Mouse (Mus musculus): Measurements from ENCODE around the gene Ubap2l. TPM values are rescaled to one million over a fixed set of nuclear protein-coding genes. Genes with fewer than 3 reads are reported as not detected.

The Ubap2l gene
- polyA plus RNA-seq, 1 experiment from 2014 or later = 146 TPM

DNA sequence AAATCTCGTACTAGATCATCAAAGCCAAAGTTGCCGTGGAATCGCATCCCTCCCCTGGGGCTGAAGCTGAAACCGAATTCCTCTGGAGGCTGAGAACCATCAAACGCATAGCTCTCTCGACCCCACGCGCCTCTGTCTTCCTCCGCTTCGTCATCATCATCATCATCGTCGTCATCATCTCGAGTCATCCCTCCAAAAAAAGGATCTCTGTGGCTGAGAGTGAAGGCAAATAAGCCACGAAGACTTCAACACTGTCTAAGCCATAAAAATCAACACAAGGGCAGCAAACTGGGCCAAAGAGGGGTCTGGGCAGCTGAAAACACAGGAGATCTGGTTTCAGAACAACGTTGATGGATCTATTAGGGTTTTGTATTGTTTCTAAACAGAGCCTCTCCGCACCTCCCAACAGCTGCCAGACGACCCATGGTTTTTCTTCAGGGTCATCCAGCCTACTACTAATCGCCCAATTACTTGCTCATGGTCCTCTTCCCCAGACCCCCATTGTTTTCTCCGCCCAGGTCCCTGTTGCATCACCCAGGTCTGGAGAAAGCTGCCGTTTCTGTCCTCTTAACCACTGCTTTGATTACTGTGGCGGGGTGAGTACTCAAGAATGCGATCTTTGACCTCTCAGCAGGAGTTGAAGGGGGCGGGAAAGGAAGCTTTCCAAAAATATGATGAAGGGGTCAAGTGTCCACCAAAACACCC, 54.5 kb downstream of the Ubap2l start:
- H3K36me3 ChIP-seq (ENCODE audit: control insufficient read depth, insufficient read depth) = peaks cover 16% of the 10 kb centered on the region

GRCm38 (mm10) chr3:89994807-89995515, 57.5 kb downstream of the Ubap2l start:
- WGBS = 94% methylated on average over 5 of the region's 5 CpGs
- H3K27ac ChIP-seq (ENCODE audit: low read length) = no peak overlapping the region
- no peaks in the 10 kb centered on the region for H3K27me3 ChIP-seq (replicated peaks; ENCODE audit: control insufficient read depth, insufficient read depth, low read length)

More for the DNA sequence above, 54.5 kb downstream of the Ubap2l start:
- H3K4me1 ChIP-seq (replicated peaks; ENCODE audit: control insufficient read depth, insufficient read depth, low read length) = peaks cover 17% of the 10 kb centered on the region
- H3K4me2 ChIP-seq (ENCODE audit: low read length) = peak overlapping the region; percentile 96
- peak overlapping the region; percentile 65 for H3K27ac ChIP-seq (ENCODE audit: low read length)
- H3K9ac ChIP-seq (replicated peaks; ENCODE audit: low read depth, low read length) = peak overlapping the region; percentile 59
- peak overlapping the region; percentile 85 for H3K4me3 ChIP-seq (replicated peaks; ENCODE audit: low read length)
- H3K27me3 ChIP-seq (replicated peaks; ENCODE audit: control insufficient read depth, insufficient read depth, low read length) = no peaks in the 10 kb centered on the region
- peak; percentile 42 for ATAC-seq
- 12% methylated on average over 21 of the region's 23 CpGs for WGBS
- no peaks in the 10 kb centered on the region for H3K9me3 ChIP-seq (ENCODE audit: control insufficient read depth, low read length)

DNA sequence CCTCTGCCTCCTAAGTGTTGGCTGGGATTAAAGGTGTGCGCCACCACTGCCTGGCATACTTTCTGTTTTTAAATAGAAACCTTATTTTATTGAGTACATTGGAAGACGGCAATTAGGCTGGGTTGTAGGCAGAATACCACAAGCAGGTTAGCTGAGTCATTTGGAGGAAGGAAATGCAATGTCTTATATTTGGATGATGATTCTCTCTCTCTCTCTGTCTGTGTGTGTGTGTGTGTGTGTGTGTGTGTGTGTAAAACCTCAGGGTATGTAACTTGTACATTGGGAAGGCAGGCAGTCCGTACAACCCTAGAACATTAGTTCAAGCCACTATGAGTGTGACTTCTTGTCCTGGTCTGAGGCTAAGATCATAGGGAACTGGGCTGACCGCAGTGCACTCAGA, 64.6 kb downstream of the Ubap2l start:
- 95% methylated on average over 4 of the region's 4 CpGs for WGBS
- H3K4me2 ChIP-seq (ENCODE audit: low read length) = no peak overlapping the region
- no peaks in the 10 kb centered on the region for H3K27me3 ChIP-seq (replicated peaks; ENCODE audit: control insufficient read depth, insufficient read depth, low read length)
- H3K27ac ChIP-seq (ENCODE audit: low read length) = no peak overlapping the region
- H3K36me3 ChIP-seq (ENCODE audit: control insufficient read depth, insufficient read depth) = no peaks in the 10 kb centered on the region
- H3K9ac ChIP-seq (replicated peaks; ENCODE audit: low read depth, low read length) = no peak overlapping the region
- no peaks in the 10 kb centered on the region for H3K4me1 ChIP-seq (replicated peaks; ENCODE audit: control insufficient read depth, insufficient read depth, low read length)
- no peak overlapping the region for H3K4me3 ChIP-seq (replicated peaks; ENCODE audit: low read length)
- H3K9me3 ChIP-seq (ENCODE audit: control insufficient read depth, low read length) = no peaks in the 10 kb centered on the region
- ATAC-seq = no peak

More at GRCm38 (mm10) chr3:89994807-89995515, 57.5 kb downstream of the Ubap2l start:
- no peak for ATAC-seq
- Histone ChIP-seq H3K36me3 (ENCODE audit: control insufficient read depth, insufficient read depth) (peaks cover 7% of the 10 kb centered on the region), H3K9ac (replicated peaks; ENCODE audit: low read depth, low read length) (no peak overlapping the region), H3K9me3 (ENCODE audit: control insufficient read depth, low read length) (no peaks in the 10 kb centered on the region), H3K4me2 (ENCODE audit: low read length) (no peak overlapping the region), H3K4me1 (replicated peaks; ENCODE audit: control insufficient read depth, insufficient read depth, low read length) (peaks cover 17% of the 10 kb centered on the region), H3K4me3 (replicated peaks; ENCODE audit: low read length) (no peak overlapping the region)

DNA sequence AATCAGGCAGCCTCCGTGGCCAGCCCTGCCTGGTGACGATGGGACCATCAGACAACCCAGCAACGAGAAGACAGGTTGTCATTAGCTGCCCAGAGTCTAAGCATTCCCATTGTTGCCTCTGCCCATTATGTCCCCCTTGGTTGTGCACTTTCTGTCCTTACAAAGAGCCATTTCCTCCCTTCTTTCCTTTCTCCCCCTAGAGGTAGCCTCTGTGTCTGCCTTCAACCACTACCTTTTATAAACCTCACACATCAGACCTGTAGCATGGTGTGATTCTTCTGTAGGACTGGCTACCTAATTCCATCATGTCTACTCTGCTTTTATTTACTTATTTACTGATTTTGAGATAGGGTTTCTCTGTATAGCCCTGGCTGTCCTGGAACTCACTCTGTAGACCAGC, 65.2 kb downstream of the Ubap2l start:
- no peak overlapping the region for H3K9ac ChIP-seq (replicated peaks; ENCODE audit: low read depth, low read length)
- ATAC-seq = no peak
- no peak overlapping the region for H3K4me2 ChIP-seq (ENCODE audit: low read length)
- no peaks in the 10 kb centered on the region for H3K36me3 ChIP-seq (ENCODE audit: control insufficient read depth, insufficient read depth)
- 57% methylated on average over 3 of the region's 3 CpGs for WGBS
- no peaks in the 10 kb centered on the region for H3K9me3 ChIP-seq (ENCODE audit: control insufficient read depth, low read length)
- no peaks in the 10 kb centered on the region for H3K4me1 ChIP-seq (replicated peaks; ENCODE audit: control insufficient read depth, insufficient read depth, low read length)
- no peak overlapping the region for H3K4me3 ChIP-seq (replicated peaks; ENCODE audit: low read length)
- H3K27ac ChIP-seq (ENCODE audit: low read length) = no peak overlapping the region
- no peaks in the 10 kb centered on the region for H3K27me3 ChIP-seq (replicated peaks; ENCODE audit: control insufficient read depth, insufficient read depth, low read length)

DNA sequence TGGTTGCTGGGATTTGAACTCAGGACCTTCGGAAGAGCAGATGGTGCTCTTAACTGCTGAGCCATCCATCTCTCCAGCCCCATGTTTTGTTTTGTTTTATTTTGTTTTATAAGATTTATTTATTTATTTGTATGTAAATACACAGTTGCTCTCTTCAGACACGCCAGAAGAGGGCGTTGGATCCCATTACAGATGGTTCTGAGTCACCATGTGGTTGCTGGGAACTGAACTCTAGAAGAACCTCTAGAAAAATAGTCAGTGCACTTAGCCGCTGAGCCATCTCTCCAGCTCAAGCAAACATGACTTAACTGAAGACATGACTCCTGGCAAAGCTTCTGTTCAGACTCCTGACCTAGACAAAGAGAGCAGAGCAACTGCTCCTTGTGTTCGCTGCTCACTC, 70.0 kb downstream of the Ubap2l start:
- H3K9ac ChIP-seq (replicated peaks; ENCODE audit: low read depth, low read length) = no peak overlapping the region
- no peak overlapping the region for H3K27ac ChIP-seq (ENCODE audit: low read length)
- H3K4me1 ChIP-seq (replicated peaks; ENCODE audit: control insufficient read depth, insufficient read depth, low read length) = no peaks in the 10 kb centered on the region
- H3K4me3 ChIP-seq (replicated peaks; ENCODE audit: low read length) = no peak overlapping the region
- H3K4me2 ChIP-seq (ENCODE audit: low read length) = no peak overlapping the region
- no peak for ATAC-seq
- no peaks in the 10 kb centered on the region for H3K27me3 ChIP-seq (replicated peaks; ENCODE audit: control insufficient read depth, insufficient read depth, low read length)
- no peaks in the 10 kb centered on the region for H3K9me3 ChIP-seq (ENCODE audit: control insufficient read depth, low read length)
- no peaks in the 10 kb centered on the region for H3K36me3 ChIP-seq (ENCODE audit: control insufficient read depth, insufficient read depth)
- WGBS = 78% methylated on average over 5 of the region's 5 CpGs

DNA sequence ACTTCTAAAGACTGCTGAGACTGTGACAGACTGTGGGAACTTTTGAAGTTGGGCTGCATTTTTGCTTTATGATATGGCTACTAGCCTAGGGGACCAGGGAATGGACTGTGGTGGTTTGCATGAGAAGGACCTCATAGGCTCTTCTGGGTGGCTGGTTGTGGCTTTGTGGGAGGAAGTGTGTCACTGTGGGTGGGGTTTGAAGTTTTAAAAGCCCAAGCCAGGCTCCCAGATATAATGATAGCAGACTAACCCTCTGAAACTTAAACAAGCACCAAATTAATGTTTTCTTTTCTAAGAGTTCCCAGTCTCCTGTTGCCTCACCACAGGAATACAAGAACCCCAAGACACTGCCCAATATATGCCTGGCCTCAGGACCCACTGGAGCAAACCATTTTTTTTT, 75.6 kb downstream of the Ubap2l start:
- no peak overlapping the region for H3K27ac ChIP-seq (ENCODE audit: low read length)
- H3K9ac ChIP-seq (replicated peaks; ENCODE audit: low read depth, low read length) = no peak overlapping the region
- no peak overlapping the region for H3K4me3 ChIP-seq (replicated peaks; ENCODE audit: low read length)
- no peaks in the 10 kb centered on the region for H3K4me1 ChIP-seq (replicated peaks; ENCODE audit: control insufficient read depth, insufficient read depth, low read length)
- H3K9me3 ChIP-seq (ENCODE audit: control insufficient read depth, low read length) = no peaks in the 10 kb centered on the region
- no peak overlapping the region for H3K4me2 ChIP-seq (ENCODE audit: low read length)
- no peak for ATAC-seq
- no peaks in the 10 kb centered on the region for H3K36me3 ChIP-seq (ENCODE audit: control insufficient read depth, insufficient read depth)
- 0 out of 2 replicates have a peak, but pooled peaks cover 3% of the 10 kb centered on the region for H3K27me3 ChIP-seq (replicated peaks; ENCODE audit: control insufficient read depth, insufficient read depth, low read length)

DNA sequence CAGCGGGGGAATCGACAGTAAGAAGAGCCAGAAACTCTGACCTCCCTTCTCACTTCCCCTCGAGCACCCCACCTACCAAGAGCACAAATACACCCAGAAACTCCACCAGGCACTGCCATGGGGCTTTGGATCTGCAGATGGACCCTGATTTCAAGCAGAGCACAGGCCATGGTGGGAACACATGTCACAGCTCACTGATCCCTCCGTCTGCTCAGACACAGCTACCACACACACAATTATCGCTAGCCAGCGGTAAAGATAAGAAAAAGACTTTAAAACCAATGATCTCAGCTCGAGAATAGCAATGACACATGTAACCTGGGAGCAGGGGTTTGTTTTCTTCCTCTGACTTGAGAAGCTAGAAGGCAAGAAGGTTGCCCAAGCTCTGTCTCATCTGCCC, 83.9 kb downstream of the Ubap2l start:
- Histone ChIP-seq H3K27ac (ENCODE audit: low read length) (no peak overlapping the region), H3K9ac (replicated peaks; ENCODE audit: low read depth, low read length) (no peak overlapping the region), H3K4me3 (replicated peaks; ENCODE audit: low read length) (no peak overlapping the region), H3K27me3 (replicated peaks; ENCODE audit: control insufficient read depth, insufficient read depth, low read length) (no peaks in the 10 kb centered on the region), H3K36me3 (ENCODE audit: control insufficient read depth, insufficient read depth) (no peaks in the 10 kb centered on the region), H3K4me1 (replicated peaks; ENCODE audit: control insufficient read depth, insufficient read depth, low read length) (peaks cover 15% of the 10 kb centered on the region), H3K9me3 (ENCODE audit: control insufficient read depth, low read length) (no peaks in the 10 kb centered on the region), H3K4me2 (ENCODE audit: low read length) (no peak overlapping the region)
- ATAC-seq = no peak
- 77% methylated on average over 7 of the region's 7 CpGs for WGBS

DNA sequence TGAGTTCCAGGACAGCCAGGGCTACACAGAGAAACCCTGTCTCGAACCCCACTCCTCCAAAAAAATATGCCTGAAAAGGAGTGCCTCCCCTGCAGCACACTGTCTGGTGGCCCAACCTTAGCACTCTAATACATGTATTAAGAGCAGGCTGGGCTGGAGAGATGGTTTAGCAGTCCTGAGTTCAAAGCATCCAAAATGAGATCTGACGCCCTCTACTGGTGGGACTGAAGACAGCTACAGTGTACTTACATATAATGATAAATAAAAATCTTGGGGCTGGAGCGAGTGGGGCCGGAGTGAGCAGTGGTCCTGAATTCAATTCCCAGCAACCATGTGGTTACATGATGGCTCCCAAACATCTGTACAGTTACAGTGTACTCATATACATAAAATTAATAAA, 85.5 kb downstream of the Ubap2l start:
- H3K36me3 ChIP-seq (ENCODE audit: control insufficient read depth, insufficient read depth) = no peaks in the 10 kb centered on the region
- H3K4me1 ChIP-seq (replicated peaks; ENCODE audit: control insufficient read depth, insufficient read depth, low read length) = peaks cover 21% of the 10 kb centered on the region
- ATAC-seq = no peak
- no peaks in the 10 kb centered on the region for H3K27me3 ChIP-seq (replicated peaks; ENCODE audit: control insufficient read depth, insufficient read depth, low read length)
- H3K4me2 ChIP-seq (ENCODE audit: low read length) = no peak overlapping the region
- H3K27ac ChIP-seq (ENCODE audit: low read length) = no peak overlapping the region
- H3K4me3 ChIP-seq (replicated peaks; ENCODE audit: low read length) = no peak overlapping the region
- no peaks in the 10 kb centered on the region for H3K9me3 ChIP-seq (ENCODE audit: control insufficient read depth, low read length)
- whole genome bisulfite sequencing = 67% methylated on average over 4 of the region's 4 CpGs
- no peak overlapping the region for H3K9ac ChIP-seq (replicated peaks; ENCODE audit: low read depth, low read length)

- H3K36me3 ChIP-seq (ENCODE audit: control insufficient read depth, insufficient read depth) = no peaks in the 10 kb centered on the region
- H3K27me3 ChIP-seq (replicated peaks; ENCODE audit: control insufficient read depth, insufficient read depth, low read length) = no peaks in the 10 kb centered on the region
- no peaks in the 10 kb centered on the region for H3K9me3 ChIP-seq (ENCODE audit: control insufficient read depth, low read length)
- no peak overlapping the region for H3K27ac ChIP-seq (ENCODE audit: low read length)
- no peak overlapping the region for H3K9ac ChIP-seq (replicated peaks; ENCODE audit: low read depth, low read length)
- WGBS = 94% methylated on average over 5 of the region's 5 CpGs
- ATAC-seq = no peak
- peaks cover 31% of the 10 kb centered on the region for H3K4me1 ChIP-seq (replicated peaks; ENCODE audit: control insufficient read depth, insufficient read depth, low read length)
- no peak overlapping the region for H3K4me2 ChIP-seq (ENCODE audit: low read length)
- no peak overlapping the region for H3K4me3 ChIP-seq (replicated peaks; ENCODE audit: low read length)
These were observed 86.5 kb downstream of the Ubap2l start for GRCm38 (mm10) chr3:89965972-89966371.

Data from forebrain, embryonic 16.5 days (tissue).